Mouse (Mus musculus): Measurements from ENCODE around the gene Ehd2. TPM values are rescaled to one million over a fixed set of nuclear protein-coding genes. Genes with fewer than 3 reads are reported as not detected.
A peak's percentile ranks its signal among the peaks of the same experiment; 100 is the strongest.

The Ehd2 gene
- polyA plus RNA-seq, 1 experiment, result not detected

- H3K4me1 ChIP-seq (ENCODE audit: control insufficient read depth, insufficient read depth, low read length), result peaks cover 14% of the 10 kb centered on the region
- 24% methylated on average over 4 of the region's 4 CpGs for WGBS
- TF ChIP-seq POLR2A (IDR thresholded peaks at IDR 0.05; ENCODE audit: insufficient read depth, low read depth, low read length), result no peak
- TF ChIP-seq CTCF (IDR thresholded peaks at IDR 0.05; ENCODE audit: insufficient read depth, low read depth, low read length), result no peak
- H3K27ac ChIP-seq (ENCODE audit: insufficient read depth, low read depth, low read length), result no peak overlapping the region
- no peak overlapping the region for H3K4me3 ChIP-seq (ENCODE audit: insufficient read depth, low read depth, low read length)
These were observed 15.5 kb upstream of the Ehd2 start for GRCm38 (mm10) chr7:15982729-15983407.

- Histone ChIP-seq H3K4me1 (ENCODE audit: control insufficient read depth, insufficient read depth, low read length) (peaks cover 14% of the 10 kb centered on the region), H3K4me3 (ENCODE audit: insufficient read depth, low read depth, low read length) (no peak overlapping the region), H3K27ac (ENCODE audit: insufficient read depth, low read depth, low read length) (no peak overlapping the region)
- 56% methylated on average over 4 of the region's 4 CpGs for WGBS
- TF ChIP-seq CTCF (IDR thresholded peaks at IDR 0.05; ENCODE audit: insufficient read depth, low read depth, low read length) (no peak), POLR2A (IDR thresholded peaks at IDR 0.05; ENCODE audit: insufficient read depth, low read depth, low read length) (no peak)
These were observed 14.2 kb upstream of the Ehd2 start for GRCm38 (mm10) chr7:15981538-15981937.

- H3K27ac ChIP-seq (ENCODE audit: insufficient read depth, low read depth, low read length), result no peak overlapping the region
- 43% methylated on average over 8 of the region's 8 CpGs for WGBS
- peaks cover 14% of the 10 kb centered on the region for H3K4me1 ChIP-seq (ENCODE audit: control insufficient read depth, insufficient read depth, low read length)
- no peak for TF ChIP-seq CTCF (IDR thresholded peaks at IDR 0.05; ENCODE audit: insufficient read depth, low read depth, low read length)
- TF ChIP-seq POLR2A (IDR thresholded peaks at IDR 0.05; ENCODE audit: insufficient read depth, low read depth, low read length), result no peak
- H3K4me3 ChIP-seq (ENCODE audit: insufficient read depth, low read depth, low read length), result no peak overlapping the region
These were observed 12.9 kb upstream of the Ehd2 start for GRCm38 (mm10) chr7:15980246-15980645.

GRCm38 (mm10) chr7:15975904-15976303 is 8.5 kb upstream of the Ehd2 start:
- 73% methylated on average over 4 of the region's 4 CpGs for WGBS
- no peak for TF ChIP-seq POLR2A (IDR thresholded peaks at IDR 0.05; ENCODE audit: insufficient read depth, low read depth, low read length)
- peak; percentile 42; the same call in 1 of the 2 replicates for TF ChIP-seq CTCF (IDR thresholded peaks at IDR 0.05; ENCODE audit: insufficient read depth, low read depth, low read length)
- no peak overlapping the region for H3K27ac ChIP-seq (ENCODE audit: insufficient read depth, low read depth, low read length)
- no peak overlapping the region for H3K4me3 ChIP-seq (ENCODE audit: insufficient read depth, low read depth, low read length)
- peaks cover 11% of the 10 kb centered on the region for H3K4me1 ChIP-seq (ENCODE audit: control insufficient read depth, insufficient read depth, low read length)

- 91% methylated on average over 10 of the region's 10 CpGs for WGBS
- no peak overlapping the region for H3K27ac ChIP-seq (ENCODE audit: insufficient read depth, low read depth, low read length)
- peaks cover 7% of the 10 kb centered on the region for H3K4me1 ChIP-seq (ENCODE audit: control insufficient read depth, insufficient read depth, low read length)
- TF ChIP-seq CTCF (IDR thresholded peaks at IDR 0.05; ENCODE audit: insufficient read depth, low read depth, low read length) (no peak), POLR2A (IDR thresholded peaks at IDR 0.05; ENCODE audit: insufficient read depth, low read depth, low read length) (no peak)
- H3K4me3 ChIP-seq (ENCODE audit: insufficient read depth, low read depth, low read length), result no peak overlapping the region
These were observed 8.1 kb upstream of the Ehd2 start for GRCm38 (mm10) chr7:15975451-15975850.

- H3K27ac ChIP-seq (ENCODE audit: insufficient read depth, low read depth, low read length), result no peak overlapping the region
- no peaks in the 10 kb centered on the region for H3K4me1 ChIP-seq (ENCODE audit: control insufficient read depth, insufficient read depth, low read length)
- H3K4me3 ChIP-seq (ENCODE audit: insufficient read depth, low read depth, low read length), result no peak overlapping the region
- 31% methylated on average over 5 of the region's 5 CpGs for WGBS
- TF ChIP-seq CTCF (IDR thresholded peaks at IDR 0.05; ENCODE audit: insufficient read depth, low read depth, low read length) (peak; percentile 73), POLR2A (IDR thresholded peaks at IDR 0.05; ENCODE audit: insufficient read depth, low read depth, low read length) (no peak)
These were observed 7.3 kb upstream of the Ehd2 start for GRCm38 (mm10) chr7:15974712-15975111.

- no peak overlapping the region for H3K27ac ChIP-seq (ENCODE audit: insufficient read depth, low read depth, low read length)
- H3K4me3 ChIP-seq (ENCODE audit: insufficient read depth, low read depth, low read length), result no peak overlapping the region
- TF ChIP-seq POLR2A (IDR thresholded peaks at IDR 0.05; ENCODE audit: insufficient read depth, low read depth, low read length) (no peak), CTCF (IDR thresholded peaks at IDR 0.05; ENCODE audit: insufficient read depth, low read depth, low read length) (no peak)
- WGBS, result 58% methylated on average over 25 of the region's 25 CpGs
- H3K4me1 ChIP-seq (ENCODE audit: control insufficient read depth, insufficient read depth, low read length), result peaks cover 1% of the 10 kb centered on the region; the same call in 1 of the 2 replicates
These were observed 4.9 kb upstream of the Ehd2 start for GRCm38 (mm10) chr7:15972247-15972646.

GRCm38 (mm10) chr7:15969674-15970073 is 2.3 kb upstream of the Ehd2 start:
- Histone ChIP-seq H3K4me3 (ENCODE audit: insufficient read depth, low read depth, low read length) (no peak overlapping the region), H3K4me1 (ENCODE audit: control insufficient read depth, insufficient read depth, low read length) (peaks cover 4% of the 10 kb centered on the region; the same call in 1 of the 2 replicates), H3K27ac (ENCODE audit: insufficient read depth, low read depth, low read length) (no peak overlapping the region)
- TF ChIP-seq POLR2A (IDR thresholded peaks at IDR 0.05; ENCODE audit: insufficient read depth, low read depth, low read length) (no peak), CTCF (IDR thresholded peaks at IDR 0.05; ENCODE audit: insufficient read depth, low read depth, low read length) (no peak)
- WGBS, result 79% methylated on average over 3 of the region's 3 CpGs

GRCm38 (mm10) chr7:15968322-15968721 is 955 bp upstream of the Ehd2 start:
- TF ChIP-seq POLR2A (IDR thresholded peaks at IDR 0.05; ENCODE audit: insufficient read depth, low read depth, low read length), result no peak
- Histone ChIP-seq H3K4me1 (ENCODE audit: control insufficient read depth, insufficient read depth, low read length) (peaks cover 5% of the 10 kb centered on the region; the same call in 1 of the 2 replicates), H3K4me3 (ENCODE audit: insufficient read depth, low read depth, low read length) (no peak overlapping the region), H3K27ac (ENCODE audit: insufficient read depth, low read depth, low read length) (no peak overlapping the region)
- WGBS, result 88% methylated on average over 8 of the region's 8 CpGs

Measured in olfactory bulb, adult 2 months (tissue).